Mouse (Mus musculus): ENCODE measurements at regions not wholly inside any gene's neighbourhood (a gene's known extent, or its start where the extent isn't known, plus 50 kb on each side); places are given as distances from the start of the nearest gene placed in this dataset.

DNA sequence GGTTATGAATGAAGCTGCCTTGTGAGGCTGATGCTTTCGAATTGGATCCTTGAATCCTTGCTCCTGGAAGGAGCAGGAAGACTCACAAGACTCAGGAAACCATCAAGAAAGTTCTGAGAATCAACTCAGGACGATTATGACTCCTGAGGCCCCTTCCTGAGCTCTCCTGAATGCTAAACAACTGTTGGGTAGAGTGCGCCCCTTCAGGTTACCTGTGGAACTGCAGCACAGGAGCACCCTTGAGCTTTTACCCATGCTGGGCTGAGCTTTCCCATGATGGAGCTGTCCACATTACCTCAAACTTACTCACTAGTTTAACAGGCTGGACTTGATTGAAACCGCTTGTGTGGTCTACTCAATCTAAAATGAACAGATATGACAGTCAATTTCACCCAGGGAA is 553.3 kb downstream of the Jrkl start:
- peak; percentile 5 for DNase-seq (ENCODE audit: low spot score)

DNA sequence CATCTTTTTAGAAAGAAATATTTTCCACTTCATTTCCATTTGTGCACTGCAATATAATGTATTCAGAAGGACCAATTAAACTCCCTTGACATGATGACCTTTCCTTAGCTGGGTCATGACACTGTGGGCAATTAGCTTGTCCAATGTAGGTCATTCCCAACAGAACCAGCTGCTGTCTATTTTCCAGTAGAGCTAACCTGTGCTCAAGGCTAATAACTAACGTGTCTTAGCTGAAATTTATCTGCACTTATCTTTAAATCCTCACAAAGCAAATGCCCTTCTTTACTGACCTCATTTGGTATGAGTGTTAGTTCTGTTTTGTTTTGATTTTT is 554.7 kb downstream of the Jrkl start:
- no peak for DNase-seq (ENCODE audit: low spot score)

DNA sequence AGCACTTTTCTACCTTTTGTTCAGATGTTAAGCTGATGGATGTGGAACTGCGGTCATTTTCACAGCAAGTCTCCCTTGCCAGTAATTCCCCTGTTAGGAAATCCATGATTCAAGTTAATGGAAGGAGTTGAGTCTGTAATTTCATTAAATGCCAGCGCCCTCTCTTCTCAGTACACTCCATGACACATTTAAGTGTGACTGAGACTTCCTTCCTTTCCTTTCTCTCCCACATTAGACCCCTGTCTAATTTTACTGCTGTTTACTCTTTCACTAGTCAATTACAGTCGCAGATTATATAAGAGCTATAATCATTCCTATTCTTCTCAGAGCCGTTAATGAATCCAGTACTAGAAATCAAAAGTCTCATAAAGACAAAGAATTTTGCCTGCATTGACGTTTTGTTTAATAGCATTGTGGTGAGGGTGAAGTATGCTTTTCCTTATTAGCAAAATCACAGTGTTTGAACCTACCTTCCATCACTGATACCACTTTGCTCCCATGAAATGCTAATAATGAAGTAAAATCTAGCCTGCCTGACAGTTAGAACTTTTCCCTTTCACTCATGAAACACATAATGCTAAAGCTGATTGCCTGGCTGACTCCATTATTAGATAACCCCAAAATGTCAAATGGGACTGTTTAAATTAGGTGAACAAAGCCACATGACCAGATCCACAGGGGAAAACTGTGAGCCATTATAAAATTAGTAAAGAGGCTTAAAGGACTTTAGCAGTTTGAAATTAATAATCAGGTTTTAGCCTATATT is 555.3 kb downstream of the Jrkl start:
- DNase-seq (ENCODE audit: low spot score): no peak
